Mouse (Mus musculus): ENCODE data around the gene Man2c1. TPM values are rescaled to one million over a fixed set of nuclear protein-coding genes. Genes with fewer than 3 reads are reported as not detected.
A peak's percentile ranks its signal among the peaks of the same experiment; 100 is the strongest.

Gene Man2c1
- polyA plus RNA-seq, 1 experiment = 101 TPM

DNA sequence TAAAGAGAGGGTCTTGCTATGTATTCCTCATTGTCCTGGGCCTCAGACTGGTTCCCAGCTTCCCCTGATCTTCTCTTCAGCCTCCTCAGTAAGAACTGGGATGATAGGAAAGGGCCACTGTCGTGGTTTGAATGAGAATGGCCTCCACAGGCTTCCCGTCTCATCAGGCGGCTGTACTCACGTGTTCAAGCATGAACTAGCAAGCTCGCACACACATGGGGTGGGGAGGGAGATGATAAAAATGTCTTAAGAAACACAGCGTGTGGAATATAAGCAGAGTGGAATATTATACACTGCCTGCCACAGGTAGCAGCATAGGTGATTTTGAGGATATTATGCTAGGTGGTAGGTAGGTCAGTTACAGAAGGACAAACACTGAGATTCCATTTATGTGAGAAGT, 18.5 kb downstream of the Man2c1 start:
- 75% methylated on average over 6 of the region's 6 CpGs for WGBS
- peak overlapping the region; percentile 34; the same call in 1 of the 2 replicates for H3K27ac ChIP-seq (ENCODE audit: control insufficient read depth, insufficient read depth, low read depth, low read length, poor library complexity)
- H3K4me3 ChIP-seq (replicated peaks; ENCODE audit: control insufficient read depth, low read depth, low read length) = no peak overlapping the region
- no peaks in the 10 kb centered on the region; the same call in 1 of the 2 replicates for H3K4me1 ChIP-seq (ENCODE audit: control insufficient read depth, insufficient read depth, low read length)
- no peak for TF ChIP-seq CTCF (IDR thresholded peaks at IDR 0.05; ENCODE audit: control insufficient read depth, insufficient read depth, low read length)

- WGBS = 82% methylated on average over 5 of the region's 5 CpGs
- Histone ChIP-seq H3K4me1 (ENCODE audit: control insufficient read depth, insufficient read depth, low read length) (no peaks in the 10 kb centered on the region; the same call in 1 of the 2 replicates), H3K4me3 (replicated peaks; ENCODE audit: control insufficient read depth, low read depth, low read length) (no peak overlapping the region), H3K27ac (ENCODE audit: control insufficient read depth, insufficient read depth, low read depth, low read length, poor library complexity) (no peak overlapping the region)
- TF ChIP-seq POLR2A (IDR thresholded peaks at IDR 0.05; ENCODE audit: borderline replicate concordance, control insufficient read depth, low read depth, low read length) (no peak), CTCF (IDR thresholded peaks at IDR 0.05; ENCODE audit: control insufficient read depth, insufficient read depth, low read length) (no peak)
Observed at GRCm38 (mm10) chr9:57150192-57150591, 19.7 kb downstream of the Man2c1 start.

- WGBS = 72% methylated on average over 6 of the region's 6 CpGs
- Histone ChIP-seq H3K27ac (ENCODE audit: control insufficient read depth, insufficient read depth, low read depth, low read length, poor library complexity) (no peak overlapping the region), H3K4me3 (replicated peaks; ENCODE audit: control insufficient read depth, low read depth, low read length) (no peak overlapping the region), H3K4me1 (ENCODE audit: control insufficient read depth, insufficient read depth, low read length) (peaks cover 2% of the 10 kb centered on the region)
- no peak for TF ChIP-seq POLR2A (IDR thresholded peaks at IDR 0.05; ENCODE audit: borderline replicate concordance, control insufficient read depth, low read depth, low read length)
- TF ChIP-seq CTCF (IDR thresholded peaks at IDR 0.05; ENCODE audit: control insufficient read depth, insufficient read depth, low read length) = no peak
Observed at GRCm38 (mm10) chr9:57152331-57152730, 21.8 kb downstream of the Man2c1 start.

DNA sequence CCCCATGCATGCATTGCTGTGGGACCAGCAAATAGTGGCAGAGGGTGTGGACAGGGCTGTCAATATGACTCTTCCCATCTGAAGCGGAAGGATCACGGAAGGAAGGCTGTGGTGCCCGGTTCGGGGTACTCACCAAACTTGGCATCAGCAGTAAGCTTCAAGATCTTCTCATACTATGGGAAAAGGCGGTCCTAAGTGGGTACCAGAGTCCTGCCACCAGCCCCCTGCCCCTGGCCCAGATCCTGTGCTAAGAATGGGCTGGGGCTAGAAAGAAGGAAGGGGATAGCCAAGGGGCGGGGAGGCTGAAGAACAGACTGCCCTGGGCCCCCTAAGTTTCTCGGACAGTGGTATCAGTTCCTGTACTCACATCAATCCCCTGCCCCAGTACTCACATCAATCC, 25.9 kb downstream of the Man2c1 start:
- 91% methylated on average over 7 of the region's 7 CpGs for WGBS
- peaks cover 2% of the 10 kb centered on the region for H3K4me1 ChIP-seq (ENCODE audit: control insufficient read depth, insufficient read depth, low read length)
- no peak overlapping the region for H3K27ac ChIP-seq (ENCODE audit: control insufficient read depth, insufficient read depth, low read depth, low read length, poor library complexity)
- H3K4me3 ChIP-seq (replicated peaks; ENCODE audit: control insufficient read depth, low read depth, low read length) = no peak overlapping the region
- TF ChIP-seq CTCF (IDR thresholded peaks at IDR 0.05; ENCODE audit: control insufficient read depth, insufficient read depth, low read length) (no peak), POLR2A (IDR thresholded peaks at IDR 0.05; ENCODE audit: borderline replicate concordance, control insufficient read depth, low read depth, low read length) (no peak)

GRCm38 (mm10) chr9:57156823-57157222, 26.3 kb downstream of the Man2c1 start:
- no peak overlapping the region for H3K27ac ChIP-seq (ENCODE audit: control insufficient read depth, insufficient read depth, low read depth, low read length, poor library complexity)
- H3K4me3 ChIP-seq (replicated peaks; ENCODE audit: control insufficient read depth, low read depth, low read length) = no peak overlapping the region
- 91% methylated on average over 8 of the region's 8 CpGs for WGBS
- no peak for TF ChIP-seq CTCF (IDR thresholded peaks at IDR 0.05; ENCODE audit: control insufficient read depth, insufficient read depth, low read length)
- TF ChIP-seq POLR2A (IDR thresholded peaks at IDR 0.05; ENCODE audit: borderline replicate concordance, control insufficient read depth, low read depth, low read length) = no peak
- peaks cover 2% of the 10 kb centered on the region for H3K4me1 ChIP-seq (ENCODE audit: control insufficient read depth, insufficient read depth, low read length)

DNA sequence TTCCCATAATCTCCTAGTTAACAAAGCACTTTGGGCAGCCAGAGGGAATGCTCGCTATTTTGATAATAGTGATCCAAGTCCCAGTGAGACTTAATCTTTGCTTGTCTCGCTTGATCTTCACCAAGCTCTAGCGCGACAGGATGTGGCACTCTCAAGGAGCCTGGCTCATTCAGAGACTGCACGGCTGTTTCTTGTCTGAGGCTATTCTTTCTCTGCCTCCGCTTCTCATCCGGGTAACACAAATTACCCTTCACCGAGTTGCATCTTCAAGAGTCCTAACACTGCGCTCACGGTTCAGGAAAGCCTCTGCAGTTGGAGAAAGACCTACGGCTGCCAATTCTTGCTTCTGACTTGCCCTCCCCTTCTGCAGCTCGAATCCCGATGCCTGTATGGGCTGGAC, 27.0 kb downstream of the Man2c1 start:
- 29% methylated on average over 13 of the region's 13 CpGs for WGBS
- H3K27ac ChIP-seq (ENCODE audit: control insufficient read depth, insufficient read depth, low read depth, low read length, poor library complexity) = no peak overlapping the region

GRCm38 (mm10) chr9:57158013-57158470, 27.6 kb downstream of the Man2c1 start, which contains the start of gene Commd4:
Gene Commd4 (minus strand): TSS chr9:57158331.
- no peak for TF ChIP-seq CTCF (IDR thresholded peaks at IDR 0.05; ENCODE audit: control insufficient read depth, insufficient read depth, low read length)
- TF ChIP-seq POLR2A (IDR thresholded peaks at IDR 0.05; ENCODE audit: borderline replicate concordance, control insufficient read depth, low read depth, low read length) = no peak; the same call in 1 of the 2 replicates
- Histone ChIP-seq H3K4me3 (replicated peaks; ENCODE audit: control insufficient read depth, low read depth, low read length) (peak within 1 kb of the TSS; percentile 74), H3K27ac (ENCODE audit: control insufficient read depth, insufficient read depth, low read depth, low read length, poor library complexity) (no peak within 1 kb of the TSS), H3K4me1 (ENCODE audit: control insufficient read depth, insufficient read depth, low read length) (peaks cover 2% of the 10 kb centered on the region)
- under 1% methylated on average over 24 of the region's 24 CpGs for WGBS

More for the DNA sequence above, 27.0 kb downstream of the Man2c1 start:
- Histone ChIP-seq H3K4me3 (replicated peaks; ENCODE audit: control insufficient read depth, low read depth, low read length) (peak overlapping the region; percentile 74), H3K4me1 (ENCODE audit: control insufficient read depth, insufficient read depth, low read length) (peaks cover 2% of the 10 kb centered on the region)
- TF ChIP-seq POLR2A (IDR thresholded peaks at IDR 0.05; ENCODE audit: borderline replicate concordance, control insufficient read depth, low read depth, low read length) = no peak
- TF ChIP-seq CTCF (IDR thresholded peaks at IDR 0.05; ENCODE audit: control insufficient read depth, insufficient read depth, low read length) = no peak

DNA sequence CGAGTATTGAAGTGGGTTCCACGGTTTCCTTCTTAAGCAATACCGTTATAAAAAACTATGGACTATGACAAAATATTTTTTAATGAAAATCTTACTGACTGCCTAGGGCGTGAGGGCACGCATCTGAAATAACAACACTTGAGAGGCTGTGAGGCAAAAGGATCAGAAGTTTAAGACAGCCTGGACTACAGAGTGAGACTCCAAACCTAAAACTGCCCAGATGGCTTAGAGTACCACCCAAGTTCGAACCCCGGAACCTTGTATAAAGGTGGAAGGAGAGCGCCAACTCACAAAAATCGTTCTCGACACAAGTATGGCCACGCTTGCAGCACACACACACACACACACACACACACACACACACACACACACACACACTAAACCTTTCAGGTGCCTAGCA, 28.0 kb downstream of the Man2c1 start:
- H3K27ac ChIP-seq (ENCODE audit: control insufficient read depth, insufficient read depth, low read depth, low read length, poor library complexity) = no peak overlapping the region
- H3K4me3 ChIP-seq (replicated peaks; ENCODE audit: control insufficient read depth, low read depth, low read length) = peak overlapping the region; percentile 74
- WGBS = 39% methylated on average over 11 of the region's 11 CpGs
- H3K4me1 ChIP-seq (ENCODE audit: control insufficient read depth, insufficient read depth, low read length) = peaks cover 2% of the 10 kb centered on the region
- TF ChIP-seq CTCF (IDR thresholded peaks at IDR 0.05; ENCODE audit: control insufficient read depth, insufficient read depth, low read length) (no peak), POLR2A (IDR thresholded peaks at IDR 0.05; ENCODE audit: borderline replicate concordance, control insufficient read depth, low read depth, low read length) (no peak)

- 6% methylated on average over 3 of the region's 3 CpGs for WGBS
Observed at GRCm38 (mm10) chr9:57162496-57162895, 32.0 kb downstream of the Man2c1 start.

More at GRCm38 (mm10) chr9:57162496-57162895, 32.0 kb downstream of the Man2c1 start:
- Histone ChIP-seq H3K4me1 (ENCODE audit: control insufficient read depth, insufficient read depth, low read length) (no peaks in the 10 kb centered on the region), H3K4me3 (replicated peaks; ENCODE audit: control insufficient read depth, low read depth, low read length) (no peak overlapping the region), H3K27ac (ENCODE audit: control insufficient read depth, insufficient read depth, low read depth, low read length, poor library complexity) (no peak overlapping the region)
- TF ChIP-seq CTCF (IDR thresholded peaks at IDR 0.05; ENCODE audit: control insufficient read depth, insufficient read depth, low read length) = peak; percentile 48; the same call in 1 of the 2 replicates
- TF ChIP-seq POLR2A (IDR thresholded peaks at IDR 0.05; ENCODE audit: borderline replicate concordance, control insufficient read depth, low read depth, low read length) = no peak

All from bone marrow, adult 2 months (tissue).